Mouse (Mus musculus): Measurements from ENCODE around the gene Btbd17. TPM values are rescaled to one million over a fixed set of nuclear protein-coding genes. Genes with fewer than 3 reads are reported as not detected.
A peak's percentile ranks its signal among the peaks of the same experiment; 100 is the strongest.

Gene Btbd17
- polyA plus RNA-seq, 1 experiment from 2014 or later: 47.3 TPM

DNA sequence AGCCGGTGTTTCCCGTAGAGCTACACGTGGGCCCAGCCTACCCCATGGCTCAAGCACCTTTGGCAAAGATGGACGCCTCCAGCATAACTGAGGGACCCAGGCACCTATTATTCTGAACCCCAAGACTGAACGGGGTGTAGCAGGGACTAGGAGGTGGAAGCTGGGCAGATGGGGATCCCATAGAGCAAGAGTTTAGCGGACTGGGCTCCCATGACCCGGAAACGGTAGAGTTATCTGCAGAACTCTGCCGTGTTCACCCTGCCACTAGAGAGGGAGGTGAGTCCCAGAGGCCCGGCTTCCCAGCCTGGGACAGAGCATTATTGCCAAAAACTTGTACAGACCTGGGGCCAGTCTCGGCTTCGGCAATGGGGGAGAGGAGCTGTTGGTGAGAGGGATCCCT is 5.6 kb downstream of the Btbd17 start:
- no peaks in the 10 kb centered on the region for H3K36me3 ChIP-seq (ENCODE audit: control insufficient read depth, insufficient read depth, low read length)
- 0 out of 2 replicates have a peak overlapping the region, but pooled peaks have one; percentile 5 for H3K4me2 ChIP-seq (ENCODE audit: low read depth, low read length, severe bottlenecking)
- ATAC-seq (replicated peaks; ENCODE audit: low FRiP score) (no peak), DNase-seq (ENCODE audit: low spot score) (no peak)
- no peak overlapping the region for H3K27ac ChIP-seq (ENCODE audit: low read depth, low read length)
- peaks cover 39% of the 10 kb centered on the region for H3K4me1 ChIP-seq (replicated peaks; ENCODE audit: control insufficient read depth, insufficient read depth, low read length)
- 68% methylated on average over 12 of the region's 12 CpGs for WGBS
- peaks cover 57% of the 10 kb centered on the region for H3K27me3 ChIP-seq (ENCODE audit: control insufficient read depth, insufficient read depth, low read length)
- H3K9ac ChIP-seq (ENCODE audit: low read length): no peak overlapping the region
- no peak overlapping the region for H3K4me3 ChIP-seq (ENCODE audit: low read depth, low read length)
- H3K9me3 ChIP-seq (ENCODE audit: control insufficient read depth, low read length): no peaks in the 10 kb centered on the region

GRCm38 (mm10) chr11:114789716-114790115 is 6.0 kb downstream of the Btbd17 start:
- ATAC-seq (replicated peaks; ENCODE audit: low FRiP score) (no peak), DNase-seq (ENCODE audit: low spot score) (no peak)
- no peak overlapping the region for H3K4me2 ChIP-seq (ENCODE audit: low read depth, low read length, severe bottlenecking)
- no peak overlapping the region for H3K9ac ChIP-seq (ENCODE audit: low read length)
- no peak overlapping the region for H3K4me3 ChIP-seq (ENCODE audit: low read depth, low read length)
- peaks cover 57% of the 10 kb centered on the region for H3K27me3 ChIP-seq (ENCODE audit: control insufficient read depth, insufficient read depth, low read length)
- H3K9me3 ChIP-seq (ENCODE audit: control insufficient read depth, low read length): no peaks in the 10 kb centered on the region
- H3K4me1 ChIP-seq (replicated peaks; ENCODE audit: control insufficient read depth, insufficient read depth, low read length): peaks cover 35% of the 10 kb centered on the region
- 69% methylated on average over 9 of the region's 9 CpGs for WGBS
- H3K27ac ChIP-seq (ENCODE audit: low read depth, low read length): no peak overlapping the region
- H3K36me3 ChIP-seq (ENCODE audit: control insufficient read depth, insufficient read depth, low read length): no peaks in the 10 kb centered on the region

- Histone ChIP-seq H3K9ac (ENCODE audit: low read length) (no peak overlapping the region), H3K27ac (ENCODE audit: low read depth, low read length) (no peak overlapping the region), H3K4me2 (ENCODE audit: low read depth, low read length, severe bottlenecking) (peak overlapping the region; percentile 32; the same call in 1 of the 2 replicates), H3K4me1 (replicated peaks; ENCODE audit: control insufficient read depth, insufficient read depth, low read length) (peaks cover 32% of the 10 kb centered on the region), H3K9me3 (ENCODE audit: control insufficient read depth, low read length) (no peaks in the 10 kb centered on the region), H3K4me3 (ENCODE audit: low read depth, low read length) (no peak overlapping the region), H3K36me3 (ENCODE audit: control insufficient read depth, insufficient read depth, low read length) (no peaks in the 10 kb centered on the region), H3K27me3 (ENCODE audit: control insufficient read depth, insufficient read depth, low read length) (peaks cover 57% of the 10 kb centered on the region)
- WGBS: 12% methylated on average over 30 of the region's 30 CpGs
- ATAC-seq (replicated peaks; ENCODE audit: low FRiP score) (peak; percentile 59; the same call in 1 of the 2 replicates), DNase-seq (ENCODE audit: low spot score) (peak; percentile 94)
Measured at GRCm38 (mm10) chr11:114789061-114789714, 6.6 kb downstream of the Btbd17 start.

- WGBS: 79% methylated on average over 3 of the region's 3 CpGs
- H3K4me2 ChIP-seq (ENCODE audit: low read depth, low read length, severe bottlenecking): no peak overlapping the region
- H3K4me1 ChIP-seq (replicated peaks; ENCODE audit: control insufficient read depth, insufficient read depth, low read length): peaks cover 20% of the 10 kb centered on the region
- H3K27ac ChIP-seq (ENCODE audit: low read depth, low read length): no peak overlapping the region
- H3K9me3 ChIP-seq (ENCODE audit: control insufficient read depth, low read length): no peaks in the 10 kb centered on the region
- ATAC-seq (replicated peaks; ENCODE audit: low FRiP score) (no peak), DNase-seq (ENCODE audit: low spot score) (no peak)
- peaks cover 49% of the 10 kb centered on the region for H3K27me3 ChIP-seq (ENCODE audit: control insufficient read depth, insufficient read depth, low read length)
- H3K36me3 ChIP-seq (ENCODE audit: control insufficient read depth, insufficient read depth, low read length): no peaks in the 10 kb centered on the region
- H3K4me3 ChIP-seq (ENCODE audit: low read depth, low read length): no peak overlapping the region
- no peak overlapping the region for H3K9ac ChIP-seq (ENCODE audit: low read length)
Measured at GRCm38 (mm10) chr11:114787611-114788010, 8.1 kb downstream of the Btbd17 start.

GRCm38 (mm10) chr11:114786326-114786725 is 9.4 kb downstream of the Btbd17 start:
- Histone ChIP-seq H3K9ac (ENCODE audit: low read length) (peak overlapping the region; percentile 47), H3K27me3 (ENCODE audit: control insufficient read depth, insufficient read depth, low read length) (peaks cover 37% of the 10 kb centered on the region), H3K36me3 (ENCODE audit: control insufficient read depth, insufficient read depth, low read length) (no peaks in the 10 kb centered on the region), H3K27ac (ENCODE audit: low read depth, low read length) (no peak overlapping the region), H3K4me2 (ENCODE audit: low read depth, low read length, severe bottlenecking) (peak overlapping the region; percentile 49), H3K9me3 (ENCODE audit: control insufficient read depth, low read length) (no peaks in the 10 kb centered on the region), H3K4me1 (replicated peaks; ENCODE audit: control insufficient read depth, insufficient read depth, low read length) (peaks cover 10% of the 10 kb centered on the region), H3K4me3 (ENCODE audit: low read depth, low read length) (peak overlapping the region; percentile 19)
- DNase-seq (ENCODE audit: low spot score): peak; percentile 73
- peak; percentile 53; the same call in 1 of the 2 replicates for ATAC-seq (replicated peaks; ENCODE audit: low FRiP score)
- WGBS: 3% methylated on average over 43 of the region's 43 CpGs

GRCm38 (mm10) chr11:114785892-114786291 is 9.9 kb downstream of the Btbd17 start:
- H3K36me3 ChIP-seq (ENCODE audit: control insufficient read depth, insufficient read depth, low read length): no peaks in the 10 kb centered on the region
- no peak for ATAC-seq (replicated peaks; ENCODE audit: low FRiP score)
- H3K4me3 ChIP-seq (ENCODE audit: low read depth, low read length): no peak overlapping the region; the same call in 1 of the 2 replicates
- DNase-seq (ENCODE audit: low spot score): no peak
- H3K4me2 ChIP-seq (ENCODE audit: low read depth, low read length, severe bottlenecking): peak overlapping the region; percentile 49
- no peaks in the 10 kb centered on the region for H3K9me3 ChIP-seq (ENCODE audit: control insufficient read depth, low read length)
- H3K27me3 ChIP-seq (ENCODE audit: control insufficient read depth, insufficient read depth, low read length): peaks cover 33% of the 10 kb centered on the region
- H3K27ac ChIP-seq (ENCODE audit: low read depth, low read length): no peak overlapping the region
- H3K4me1 ChIP-seq (replicated peaks; ENCODE audit: control insufficient read depth, insufficient read depth, low read length): peaks cover 8% of the 10 kb centered on the region; the same call in 1 of the 2 replicates
- peak overlapping the region; percentile 47 for H3K9ac ChIP-seq (ENCODE audit: low read length)
- WGBS: 53% methylated on average over 10 of the region's 10 CpGs

GRCm38 (mm10) chr11:114780076-114780475 is 15.7 kb downstream of the Btbd17 start:
- WGBS: 43% methylated on average over 9 of the region's 9 CpGs
- peaks cover 3% of the 10 kb centered on the region; the same call in 1 of the 2 replicates for H3K4me1 ChIP-seq (replicated peaks; ENCODE audit: control insufficient read depth, insufficient read depth, low read length)

DNA sequence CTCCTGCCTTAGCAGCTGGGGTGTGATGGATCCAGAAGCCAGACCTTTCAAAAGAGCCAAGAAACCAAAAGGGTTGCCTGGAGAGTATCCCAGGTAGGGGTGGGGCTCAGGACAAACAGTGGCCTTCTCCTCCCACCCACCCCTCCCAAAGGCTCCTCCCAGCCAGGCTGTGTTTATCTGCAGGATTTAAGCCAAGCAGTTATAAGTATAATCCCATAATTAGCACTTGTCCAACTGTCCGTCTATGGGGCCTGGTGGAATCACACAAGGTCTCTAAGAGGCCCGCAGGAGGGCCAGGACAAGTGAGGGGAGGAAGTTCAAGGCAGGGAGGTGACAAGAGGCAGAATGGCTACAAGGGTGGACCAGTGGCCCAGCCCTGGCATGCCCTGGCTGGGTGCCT is 23.8 kb downstream of the Btbd17 start:
- DNase-seq (ENCODE audit: low spot score) (no peak), ATAC-seq (replicated peaks; ENCODE audit: low FRiP score) (no peak)
- no peaks in the 10 kb centered on the region for H3K9me3 ChIP-seq (ENCODE audit: control insufficient read depth, low read length)
- H3K9ac ChIP-seq (ENCODE audit: low read length): no peak overlapping the region
- H3K27ac ChIP-seq (ENCODE audit: low read depth, low read length): no peak overlapping the region
- H3K36me3 ChIP-seq (ENCODE audit: control insufficient read depth, insufficient read depth, low read length): no peaks in the 10 kb centered on the region
- no peaks in the 10 kb centered on the region for H3K27me3 ChIP-seq (ENCODE audit: control insufficient read depth, insufficient read depth, low read length)
- H3K4me2 ChIP-seq (ENCODE audit: low read depth, low read length, severe bottlenecking): no peak overlapping the region
- WGBS: 65% methylated on average over 2 of the region's 2 CpGs
- H3K4me1 ChIP-seq (replicated peaks; ENCODE audit: control insufficient read depth, insufficient read depth, low read length): no peaks in the 10 kb centered on the region
- H3K4me3 ChIP-seq (ENCODE audit: low read depth, low read length): no peak overlapping the region

More at GRCm38 (mm10) chr11:114780076-114780475, 15.7 kb downstream of the Btbd17 start:
- H3K9ac ChIP-seq (ENCODE audit: low read length): no peak overlapping the region
- H3K27me3 ChIP-seq (ENCODE audit: control insufficient read depth, insufficient read depth, low read length): no peaks in the 10 kb centered on the region
- no peaks in the 10 kb centered on the region for H3K9me3 ChIP-seq (ENCODE audit: control insufficient read depth, low read length)
- H3K4me3 ChIP-seq (ENCODE audit: low read depth, low read length): no peak overlapping the region
- H3K36me3 ChIP-seq (ENCODE audit: control insufficient read depth, insufficient read depth, low read length): no peaks in the 10 kb centered on the region
- H3K27ac ChIP-seq (ENCODE audit: low read depth, low read length): no peak overlapping the region
- no peak for ATAC-seq (replicated peaks; ENCODE audit: low FRiP score)
- DNase-seq (ENCODE audit: low spot score): no peak
- no peak overlapping the region for H3K4me2 ChIP-seq (ENCODE audit: low read depth, low read length, severe bottlenecking)

- Histone ChIP-seq H3K36me3 (ENCODE audit: control insufficient read depth, insufficient read depth, low read length) (no peaks in the 10 kb centered on the region), H3K4me2 (ENCODE audit: low read depth, low read length, severe bottlenecking) (no peak overlapping the region), H3K4me1 (replicated peaks; ENCODE audit: control insufficient read depth, insufficient read depth, low read length) (peaks cover 4% of the 10 kb centered on the region; the same call in 1 of the 2 replicates), H3K9ac (ENCODE audit: low read length) (no peak overlapping the region), H3K4me3 (ENCODE audit: low read depth, low read length) (no peak overlapping the region), H3K27me3 (ENCODE audit: control insufficient read depth, insufficient read depth, low read length) (peaks cover 11% of the 10 kb centered on the region; the same call in 1 of the 2 replicates), H3K9me3 (ENCODE audit: control insufficient read depth, low read length) (no peaks in the 10 kb centered on the region), H3K27ac (ENCODE audit: low read depth, low read length) (no peak overlapping the region)
- no peak for DNase-seq (ENCODE audit: low spot score)
- WGBS: 38% methylated on average over 6 of the region's 6 CpGs
- ATAC-seq (replicated peaks; ENCODE audit: low FRiP score): no peak
Measured at GRCm38 (mm10) chr11:114769911-114770310, 25.8 kb downstream of the Btbd17 start.
